Mouse (Mus musculus) right cerebral cortex, postnatal 4 days (tissue): Measurements from ENCODE around the gene Fcer1g.
A peak's percentile ranks its signal among the peaks of the same experiment; 100 is the strongest.
"Not testable (repeated sequence)": the region's sequence is repeated elsewhere in the genome, so short reads cannot be mapped to it uniquely, and the experiment has no call there.

Source experiments
- DNase-seq: peaks from one replicate; pipeline ENCODE4 v3.0.0-alpha.2; 2022

The Fcer1g gene

GRCm38 (mm10) chr1:171263666-171264461 is 29.7 kb upstream of the Fcer1g start:
- no peak for DNase-seq

GRCm38 (mm10) chr1:171263185-171263611 is 29.0 kb upstream of the Fcer1g start:
- DNase-seq, result no peak

- peak; percentile 58 for DNase-seq
These were observed 28.5 kb upstream of the Fcer1g start for GRCm38 (mm10) chr1:171262594-171263130.

- DNase-seq, result no peak
These were observed 26.2 kb upstream of the Fcer1g start for GRCm38 (mm10) chr1:171260316-171260715.

- DNase-seq, result no peak
These were observed 24.8 kb upstream of the Fcer1g start for GRCm38 (mm10) chr1:171258921-171259320.

GRCm38 (mm10) chr1:171257781-171258180 is 23.6 kb upstream of the Fcer1g start:
- no peak for DNase-seq

GRCm38 (mm10) chr1:171256937-171257548 is 22.9 kb upstream of the Fcer1g start:
- peak; percentile 61 for DNase-seq

- DNase-seq, result no peak
These were observed 22.1 kb upstream of the Fcer1g start for GRCm38 (mm10) chr1:171256095-171256818.

- DNase-seq, result no peak
These were observed 18.2 kb upstream of the Fcer1g start for GRCm38 (mm10) chr1:171252415-171252814.

- DNase-seq, result no peak
These were observed 17.6 kb upstream of the Fcer1g start for GRCm38 (mm10) chr1:171251594-171252324.

GRCm38 (mm10) chr1:171250680-171251593 is 16.8 kb upstream of the Fcer1g start, which contains the start of gene Ndufs2:
Ndufs2 (minus strand) TSS chr1:171251388.
- peak; percentile 33 for DNase-seq

- DNase-seq, result peak; percentile 44
These were observed 15.9 kb upstream of the Fcer1g start, which contains the start of gene Adamts4 for GRCm38 (mm10) chr1:171249913-171250600. Adamts4 (plus strand) TSS chr1:171250421.

- DNase-seq, result no peak
These were observed 14.4 kb upstream of the Fcer1g start for GRCm38 (mm10) chr1:171248386-171249226.

- no peak for DNase-seq
These were observed 13.8 kb upstream of the Fcer1g start for GRCm38 (mm10) chr1:171247916-171248315.

- no peak for DNase-seq
These were observed 13.3 kb upstream of the Fcer1g start for GRCm38 (mm10) chr1:171247453-171247841.

GRCm38 (mm10) chr1:171246709-171247452 is 12.7 kb upstream of the Fcer1g start:
- peak; percentile 99 for DNase-seq

GRCm38 (mm10) chr1:171245353-171245752 is 11.2 kb upstream of the Fcer1g start:
- DNase-seq, result no peak

GRCm38 (mm10) chr1:171241952-171242351 is 7.8 kb upstream of the Fcer1g start:
- DNase-seq, result not testable (repeated sequence)

- no peak for DNase-seq
These were observed 6.7 kb upstream of the Fcer1g start for GRCm38 (mm10) chr1:171240911-171241310.
